Mouse (Mus musculus): ENCODE results near the gene Ero1l. TPM values are rescaled to one million over a fixed set of nuclear protein-coding genes. Genes with fewer than 3 reads are reported as not detected.

Gene Ero1l
- polyA plus RNA-seq, 1 experiment from 2014 or later = 47.3 TPM

- Histone ChIP-seq H3K27ac (no peak overlapping the region), H3K4me3 (no peak overlapping the region), H3K4me1 (no peaks in the 10 kb centered on the region), H3K27me3 (ENCODE audit: insufficient read depth, poor library complexity, severe bottlenecking) (no peaks in the 10 kb centered on the region), H3K9me3 (no peaks in the 10 kb centered on the region), H3K36me3 (no peaks in the 10 kb centered on the region)
- 85% methylated on average over 6 of the region's 6 CpGs for WGBS
- DNase-seq (ENCODE audit: low spot score) = no peak
These were observed 42.8 kb downstream of the Ero1l start for GRCm38 (mm10) chr14:45275816-45276215.

DNA sequence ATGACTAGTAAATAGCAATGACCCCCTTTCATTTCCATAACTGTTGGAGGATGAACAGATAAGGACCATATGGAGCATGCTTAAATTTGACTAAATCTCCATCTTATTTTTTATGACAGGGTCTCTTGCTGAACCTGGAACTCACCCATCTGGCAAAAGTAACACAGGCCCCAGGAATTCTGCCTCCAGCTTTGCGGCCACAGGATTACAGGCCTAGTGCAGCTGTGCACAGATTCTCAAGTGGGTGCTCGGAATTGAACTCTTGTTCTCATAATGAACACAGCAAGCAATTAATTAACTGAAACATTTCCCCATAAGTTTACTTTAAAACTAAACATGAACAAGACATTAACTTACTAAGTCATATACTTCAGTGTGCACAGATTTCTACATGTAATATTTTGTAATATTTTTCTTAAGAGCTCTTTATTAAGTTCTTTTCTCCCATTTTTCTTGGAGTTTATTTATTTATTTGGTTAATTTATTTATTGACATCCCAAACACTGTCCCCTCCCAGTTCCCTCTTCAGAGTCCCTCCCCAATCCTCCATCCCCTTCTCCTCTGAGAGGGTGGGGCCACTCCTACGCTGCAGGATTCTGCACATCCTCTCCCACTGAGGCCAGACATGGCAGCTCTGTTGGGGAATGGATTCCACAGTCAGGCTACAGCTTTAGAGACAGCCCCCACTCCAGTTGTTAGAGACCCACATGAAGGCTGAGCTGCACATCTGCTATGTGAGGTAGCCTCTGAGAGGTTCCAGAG lies 54.6 kb downstream of the Ero1l start:
- Histone ChIP-seq H3K4me3 (no peak overlapping the region), H3K27ac (no peak overlapping the region), H3K27me3 (ENCODE audit: insufficient read depth, poor library complexity, severe bottlenecking) (no peaks in the 10 kb centered on the region), H3K36me3 (no peaks in the 10 kb centered on the region), H3K9me3 (no peaks in the 10 kb centered on the region), H3K4me1 (no peaks in the 10 kb centered on the region)
- 85% methylated on average over 3 of the region's 3 CpGs for whole genome bisulfite sequencing
- no peak for DNase-seq (ENCODE audit: low spot score)

GRCm38 (mm10) chr14:45251548-45252076 lies 67.0 kb downstream of the Ero1l start:
- no peaks in the 10 kb centered on the region for H3K27me3 ChIP-seq (ENCODE audit: insufficient read depth, poor library complexity, severe bottlenecking)
- 85% methylated on average over 4 of the region's 4 CpGs for WGBS
- no peak for DNase-seq (ENCODE audit: low spot score)
- H3K4me1 ChIP-seq = no peaks in the 10 kb centered on the region
- no peak overlapping the region for H3K4me3 ChIP-seq
- H3K9me3 ChIP-seq = no peaks in the 10 kb centered on the region
- no peak overlapping the region for H3K27ac ChIP-seq
- no peaks in the 10 kb centered on the region for H3K36me3 ChIP-seq

DNA sequence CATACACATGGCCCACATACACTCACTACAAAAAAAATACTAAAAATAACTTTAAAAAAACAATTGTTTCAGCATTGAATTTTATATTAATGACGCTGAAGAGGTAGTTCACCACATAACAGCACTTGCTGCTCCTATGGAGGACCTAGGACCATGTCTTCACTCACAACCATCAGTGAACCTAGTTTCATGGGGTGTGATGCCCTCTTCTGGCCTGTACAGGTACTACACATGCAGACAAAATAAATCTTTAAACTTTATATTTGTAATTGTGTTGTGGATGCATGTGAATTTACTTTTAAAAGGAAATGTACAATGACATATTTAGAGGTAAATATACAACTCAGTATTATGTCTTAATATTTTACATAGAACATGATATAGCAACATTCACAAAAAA lies 77.0 kb downstream of the Ero1l start:
- Histone ChIP-seq H3K4me1 (no peaks in the 10 kb centered on the region), H3K36me3 (no peaks in the 10 kb centered on the region), H3K27ac (no peak overlapping the region), H3K27me3 (ENCODE audit: insufficient read depth, poor library complexity, severe bottlenecking) (no peaks in the 10 kb centered on the region), H3K9me3 (no peaks in the 10 kb centered on the region), H3K4me3 (no peak overlapping the region)
- 49% methylated on average over 1 of the region's 1 CpGs for WGBS
- no peak for DNase-seq (ENCODE audit: low spot score)

DNA sequence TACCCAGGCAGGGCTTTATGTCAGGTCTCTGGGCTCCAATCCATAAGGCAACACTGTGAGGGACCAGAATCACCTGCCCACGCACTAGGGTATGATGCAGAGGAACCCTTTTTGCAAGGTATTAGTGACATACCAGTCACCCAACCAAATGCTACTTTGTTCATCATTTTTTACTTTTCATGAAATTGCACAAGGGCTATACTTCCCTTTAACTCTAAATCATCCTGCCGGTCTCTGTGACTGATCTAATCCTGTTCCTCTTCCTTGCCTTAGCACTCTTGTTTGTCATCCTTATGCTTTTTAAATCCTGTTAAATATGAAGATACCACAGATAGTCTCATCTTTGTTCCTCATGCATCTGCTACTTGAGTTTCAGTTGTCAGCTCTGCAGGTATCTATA lies 79.5 kb downstream of the Ero1l start:
- Histone ChIP-seq H3K27ac (no peak overlapping the region), H3K9me3 (no peaks in the 10 kb centered on the region), H3K36me3 (no peaks in the 10 kb centered on the region), H3K4me1 (no peaks in the 10 kb centered on the region), H3K27me3 (ENCODE audit: insufficient read depth, poor library complexity, severe bottlenecking) (no peaks in the 10 kb centered on the region), H3K4me3 (no peak overlapping the region)
- WGBS = 78% methylated on average over 2 of the region's 2 CpGs
- DNase-seq (ENCODE audit: low spot score) = no peak

Other genes starting within 250 kb of the Ero1l start
- gene Gpr137c, start 99.1 kb downstream of the Ero1l start, polyA plus RNA-seq (2016; fragmentation: Nextera tagmentation; extraction: Ambion mirVana) = 3.2 and 3.3 TPM in 2 replicates
- gene Txndc16, start 98.4 kb downstream of the Ero1l start, polyA plus RNA-seq (2016; fragmentation: Nextera tagmentation; extraction: Ambion mirVana) = 9.9 and 10.9 TPM in 2 replicates
- gene Psmc6, start 11.0 kb upstream of the Ero1l start, polyA plus RNA-seq (2016; fragmentation: Nextera tagmentation; extraction: Ambion mirVana) = 146 and 161 TPM in 2 replicates
- 45.3 and 49.6 TPM in 2 replicates for gene Styx, start 32.3 kb upstream of the Ero1l start, polyA plus RNA-seq (2016; fragmentation: Nextera tagmentation; extraction: Ambion mirVana)
- gene Gnpnat1, start 86.1 kb upstream of the Ero1l start, polyA plus RNA-seq (2016; fragmentation: Nextera tagmentation; extraction: Ambion mirVana) = 34.9 and 54.4 TPM in 2 replicates
- 175 and 176 TPM in 2 replicates for gene Fermt2, start 211.3 kb upstream of the Ero1l start, polyA plus RNA-seq (2016; fragmentation: Nextera tagmentation; extraction: Ambion mirVana)

All from heart, embryonic 10.5 days (tissue).